Mouse (Mus musculus): ENCODE measurements around the gene Slc25a40. TPM values are rescaled to one million over a fixed set of nuclear protein-coding genes. Genes with fewer than 3 reads are reported as not detected.

Gene Slc25a40
- polyA plus RNA-seq, 2 experiments from 2014 or later = 23.5 to 24.2 TPM

GRCm38 (mm10) chr5:8491778-8492177 lies 69.1 kb downstream of the Slc25a40 start:
- no peak for ATAC-seq

Other genes with a start within 250 kb of the Slc25a40 start
- gene Adam22, start 54.7 kb upstream of the Slc25a40 start, polyA plus RNA-seq (2017; shearing (Covaris generic)) = 1 to 10 TPM in 1 of 2 experiments, under 1 TPM in 1; 0.85 to 1.0 TPM
- 1 to 10 TPM; 8.7 to 9.2 TPM for gene Dbf4, start 134 bp upstream of the Slc25a40 start, polyA plus RNA-seq (2017; shearing (Covaris generic))
- gene Rundc3b, start 200.1 kb downstream of the Slc25a40 start, polyA plus RNA-seq (2017; shearing (Covaris generic)) = 1 to 10 TPM; 3.9 to 4.1 TPM
- gene Abcb1a, start 237.2 kb downstream of the Slc25a40 start, polyA plus RNA-seq (2017; shearing (Covaris generic)) = 10 to 100 TPM; 32.0 to 53.2 TPM